In the genomic region with DNA sequence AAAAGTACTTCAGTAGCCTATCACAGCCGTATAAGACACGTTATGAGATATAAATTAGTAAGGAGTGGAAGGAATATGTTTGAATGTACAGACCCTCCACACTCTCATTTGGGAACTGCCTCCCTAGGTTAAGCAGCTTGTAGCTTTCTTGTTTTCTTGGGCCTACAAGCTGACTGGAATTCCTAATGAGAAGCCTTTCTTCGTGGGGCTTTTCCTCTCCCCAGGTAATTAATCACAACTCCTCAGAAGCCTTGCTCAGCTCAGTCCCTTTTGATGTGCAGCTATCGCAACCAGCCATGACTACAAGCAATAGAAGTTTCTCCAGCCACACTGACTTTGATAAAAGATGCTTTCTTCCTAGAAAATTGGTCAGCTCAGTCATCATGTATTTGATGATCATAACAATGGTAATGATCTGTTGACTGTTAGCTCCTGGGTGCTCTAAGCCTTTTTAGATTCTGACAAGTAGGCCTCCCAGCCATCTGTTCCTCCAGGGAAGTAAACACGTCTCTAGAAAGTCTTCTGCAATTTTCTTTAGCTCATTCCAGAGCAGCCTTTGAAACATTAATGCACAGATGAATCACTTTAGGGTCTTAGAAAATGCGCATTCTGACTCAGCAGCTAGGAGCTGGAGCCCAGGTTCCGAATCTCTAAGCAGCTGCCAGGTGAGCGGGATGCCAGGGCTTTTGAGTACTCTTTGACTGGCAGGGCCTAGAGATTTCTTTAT, we compare ENCODE assay signal across 12 mouse cellular contexts.
DNase-seq lines count a peak whose midpoint lies in the region; ATAC-seq and TF ChIP-seq lines count a peak whose summit lies in the region.
"Had no signal": no experiment of that assay in that cellular context is flagged by ENCODE, and none has a peak within 500 bp of the region (broad histone marks: within the 10 kb centered on the region; RNA-seq: fewer than 3 reads in every experiment).

No protein-coding gene starts in this region.

- no peak overlapping the region for H3K27ac ChIP-seq in forebrain, postnatal 0 days (ENCODE audit: low read depth, low read length)
- no peak overlapping the region for H3K27ac ChIP-seq in heart, embryonic 12.5 days (ENCODE audit: poor library complexity, severe bottlenecking)

- H3K4me3 ChIP-seq in forebrain, postnatal 0 days (ENCODE audit: low read depth, low read length): no peak overlapping the region
- H3K4me3 ChIP-seq in heart, embryonic 12.5 days: no peak overlapping the region

- no peak overlapping the region for H3K4me2 ChIP-seq in forebrain, postnatal 0 days (ENCODE audit: low read depth)
- H3K4me2 ChIP-seq in heart, embryonic 12.5 days: no peak overlapping the region

- intact Hi-C loops in left cerebral cortex, postnatal 36 days (cut with DNase I): no loop called here

- peak; percentile 14 to 24 for DNase-seq in cerebellum, postnatal 14 days
- no peak for DNase-seq in cerebellum, postnatal 36 days
- DNase-seq in ZHBTc4 (ENCODE audit: low read depth, low spot score): peak; percentile 13
- peak; percentile 13 for DNase-seq in forebrain, postnatal 0 days
- peak; percentile 9 to 10 for DNase-seq in left cerebral cortex, postnatal 36 days (ENCODE audit: low spot score in 2 of 2)
- DNase-seq in testis, postnatal 14 days (ENCODE audit: low spot score): no peak
- DNase-seq in c-Kit-positive CD71-positive TER-119-positive erythroid progenitor cells, embryonic 14.5 days (ENCODE audit: low spot score): no peak
- DNase-seq: heart, adult 11 months; lung, postnatal 36 days; thymus, postnatal 14 days had no signal

- WGBS in forebrain, postnatal 0 days: 14% methylated on average over 8 of the region's 8 CpGs
- 44% methylated on average over 8 of the region's 8 CpGs for WGBS in heart, embryonic 12.5 days

- no peak for TF ChIP-seq CTCF in forebrain, postnatal 0 days (IDR thresholded peaks at IDR 0.05; ENCODE audit: low read depth)

- H3K36me3 ChIP-seq in forebrain, postnatal 0 days (ENCODE audit: insufficient read depth): no peaks in the 10 kb centered on the region
- H3K36me3 ChIP-seq in heart, embryonic 12.5 days: no peaks in the 10 kb centered on the region
- H3K36me3 ChIP-seq: G1E had no signal

- no peak overlapping the region for H3K9ac ChIP-seq in forebrain, postnatal 0 days
- no peak overlapping the region for H3K9ac ChIP-seq in heart, embryonic 12.5 days

- H3K4me1 ChIP-seq in forebrain, postnatal 0 days (ENCODE audit: insufficient read depth): no peaks in the 10 kb centered on the region
- H3K4me1 ChIP-seq in heart, embryonic 12.5 days (replicated peaks): no peaks in the 10 kb centered on the region

- ATAC-seq in forebrain, postnatal 0 days: peak; percentile 25; the same call in 1 of the 2 replicates
- no peak for ATAC-seq in heart, embryonic 12.5 days (ENCODE audit: insufficient number of reproducible peaks, low FRiP score)

- H3K9me3 ChIP-seq in forebrain, postnatal 0 days (ENCODE audit: low read length): no peaks in the 10 kb centered on the region
- no peaks in the 10 kb centered on the region for H3K9me3 ChIP-seq in heart, embryonic 12.5 days (replicated peaks)
- H3K9me3 ChIP-seq: G1E had no signal

- H3K27me3 ChIP-seq in forebrain, postnatal 0 days (ENCODE audit: insufficient read depth, low read length): no peaks in the 10 kb centered on the region
- no peaks in the 10 kb centered on the region for H3K27me3 ChIP-seq in heart, embryonic 12.5 days (replicated peaks)

Comparison
In these comparisons a context has a peak if more than half of its experiments do, and no peak if none do; other contexts are left out.
1. DNase-seq: peak in cerebellum, postnatal 14 days (2 of 2), ZHBTc4 (single experiment), forebrain, postnatal 0 days (single experiment) and left cerebral cortex, postnatal 36 days (2 of 2); none in cerebellum, postnatal 36 days (0 of 2), testis, postnatal 14 days (single experiment) and c-Kit-positive CD71-positive TER-119-positive erythroid progenitor cells, embryonic 14.5 days (single experiment).